16 mouse cellular contexts compared by ENCODE assay signal in genomic region chr11:65004836-65005235, GRCm38 (mm10). TPM values are rescaled to one million over a fixed set of nuclear protein-coding genes. Genes with fewer than 3 reads are reported as not detected.
DNase-seq lines count a peak whose midpoint lies in the region; ATAC-seq and TF ChIP-seq lines count a peak whose summit lies in the region.
"Had no signal": no experiment of that assay in that cellular context is flagged by ENCODE, and none has a peak within 500 bp of the region (broad histone marks: within the 10 kb centered on the region; RNA-seq: fewer than 3 reads in every experiment).

No protein-coding gene starts in this region.

- TF ChIP-seq CTCF in cortical plate, adult 2 months (IDR thresholded peaks at IDR 0.05; ENCODE audit: extremely low read depth, insufficient read depth, low read length) = no peak
- no peak for TF ChIP-seq CTCF in lung, embryonic 14.5 days (IDR thresholded peaks at IDR 0.05; ENCODE audit: low read depth)

- H3K9me3 ChIP-seq in lung, embryonic 14.5 days (ENCODE audit: low read depth, low read length) = no peaks in the 10 kb centered on the region
- H3K9me3 ChIP-seq in heart, embryonic 11.5 days (replicated peaks; ENCODE audit: control insufficient read depth, low read length) = no peaks in the 10 kb centered on the region
- H3K9me3 ChIP-seq: forebrain, embryonic 13.5 days; hindbrain, embryonic 13.5 days had no signal

- DNase-seq in adrenal gland, postnatal 36 days = peak; percentile 44 to 52
- no peak for DNase-seq in adrenal gland, postnatal 25 days
- peak; percentile 63 for DNase-seq in lung, embryonic 14.5 days
- DNase-seq in lung, postnatal 25 days (ENCODE audit: low spot score) = peak; percentile 54
- no peak for DNase-seq in cerebellum, adult 9-10 months
- DNase-seq: cerebellum, adult 18-20 months; cerebellum, postnatal 14 days; gastrocnemius, postnatal 36 days; heart, adult 11 months; heart, postnatal 14 days; kidney, adult 11 months had no signal

- 0 out of 2 replicates have a peak overlapping the region, but pooled peaks have one; percentile 31 for H3K27ac ChIP-seq in cortical plate, adult 2 months (ENCODE audit: insufficient read depth, low read length)
- H3K27ac ChIP-seq in lung, embryonic 14.5 days (ENCODE audit: low read depth) = no peak overlapping the region
- no peak overlapping the region for H3K27ac ChIP-seq in heart, embryonic 11.5 days (ENCODE audit: low read depth, low read length)
- H3K27ac ChIP-seq: forebrain, embryonic 13.5 days; hindbrain, embryonic 13.5 days; hindbrain, postnatal 0 days had no signal

- no peak for TF ChIP-seq POLR2A in cortical plate, adult 2 months (IDR thresholded peaks at IDR 0.05; ENCODE audit: extremely low read depth, insufficient read depth, low read length)

- no peak overlapping the region for H3K4me2 ChIP-seq in lung, embryonic 14.5 days
- H3K4me2 ChIP-seq in heart, embryonic 11.5 days = no peak overlapping the region
- H3K4me2 ChIP-seq: forebrain, embryonic 13.5 days; hindbrain, embryonic 13.5 days had no signal

- no peaks in the 10 kb centered on the region for H3K27me3 ChIP-seq in lung, embryonic 14.5 days (ENCODE audit: insufficient read depth, low read length)
- no peaks in the 10 kb centered on the region for H3K27me3 ChIP-seq in heart, embryonic 11.5 days (ENCODE audit: control insufficient read depth, insufficient read depth, low read length)
- H3K27me3 ChIP-seq: forebrain, embryonic 13.5 days; hindbrain, embryonic 13.5 days had no signal

- peaks cover 38% of the 10 kb centered on the region for H3K36me3 ChIP-seq in lung, embryonic 14.5 days (ENCODE audit: insufficient read depth)
- peaks cover 24% of the 10 kb centered on the region for H3K36me3 ChIP-seq in heart, embryonic 11.5 days (ENCODE audit: control insufficient read depth, insufficient read depth, low read length)

- ATAC-seq in lung, embryonic 14.5 days (ENCODE audit: insufficient read depth) = peak; percentile 39; the same call in 1 of the 2 replicates
- ATAC-seq in heart, embryonic 11.5 days (replicated peaks; ENCODE audit: insufficient number of reproducible peaks, low FRiP score, low TSS enrichment) = no peak
- ATAC-seq: forebrain, embryonic 13.5 days had no signal

- no peak overlapping the region for H3K4me3 ChIP-seq in cortical plate, adult 2 months (ENCODE audit: insufficient read depth, low read length)
- H3K4me3 ChIP-seq in lung, embryonic 14.5 days (ENCODE audit: low read depth, low read length) = no peak overlapping the region
- H3K4me3 ChIP-seq in heart, embryonic 11.5 days (ENCODE audit: low read depth, low read length) = no peak overlapping the region
- H3K4me3 ChIP-seq: forebrain, embryonic 13.5 days; hindbrain, embryonic 13.5 days had no signal

- 47% methylated on average over 3 of the region's 3 CpGs for WGBS in lung, embryonic 14.5 days
- WGBS in heart, embryonic 11.5 days (ENCODE audit: insufficient replicate concordance) = 77% methylated on average over 3 of the region's 3 CpGs

- no peak overlapping the region for H3K9ac ChIP-seq in lung, embryonic 14.5 days
- H3K9ac ChIP-seq in heart, embryonic 11.5 days (ENCODE audit: low read depth, low read length) = no peak overlapping the region
- H3K9ac ChIP-seq: forebrain, embryonic 13.5 days; hindbrain, embryonic 13.5 days had no signal

- no peaks in the 10 kb centered on the region; the same call in 1 of the 2 replicates for H3K4me1 ChIP-seq in cortical plate, adult 2 months (ENCODE audit: control insufficient read depth, insufficient read depth, low read length)
- H3K4me1 ChIP-seq in lung, embryonic 14.5 days (ENCODE audit: insufficient read depth) = no peaks in the 10 kb centered on the region
- H3K4me1 ChIP-seq in heart, embryonic 11.5 days (ENCODE audit: control insufficient read depth, insufficient read depth, low read length) = no peaks in the 10 kb centered on the region
- H3K4me1 ChIP-seq: forebrain, embryonic 13.5 days; hindbrain, embryonic 13.5 days had no signal

RNA-seq across cellular contexts. Expression of gene Elac2, which starts 26.0 kb away (rescaled TPM):
- total RNA-seq in adrenal gland, postnatal 36 days (2021) = 10 to 100 TPM; 40.4 to 62.4 TPM
- 38.1 and 53.4 TPM in 2 replicates for total RNA-seq in adrenal gland, postnatal 25 days (2021)
- polyA plus RNA-seq in cortical plate, adult 2 months (2012; rRNA removed) = 33.1 and 34.5 TPM in 2 replicates
- 33.0 and 34.3 TPM in 2 replicates for polyA plus RNA-seq in lung, embryonic 14.5 days (2014; fragmentation: Nextera tagmentation; extraction: Ambion mirVana)
- polyA plus RNA-seq in heart, embryonic 11.5 days (2014; fragmentation: Nextera tagmentation; extraction: Ambion mirVana) = 22.6 and 26.0 TPM in 2 replicates

Comparison
In these comparisons a context has a peak if more than half of its experiments do, and no peak if none do; other contexts are left out.
1. DNase-seq: peak in adrenal gland, postnatal 36 days (2 of 2), lung, embryonic 14.5 days (single experiment) and lung, postnatal 25 days (single experiment); none in adrenal gland, postnatal 25 days (single experiment) and cerebellum, adult 9-10 months (single experiment).